Mouse (Mus musculus): ENCODE data around the gene Heyl. TPM values are rescaled to one million over a fixed set of nuclear protein-coding genes. Genes with fewer than 3 reads are reported as not detected.

The Heyl gene
- total and polyA plus RNA-seq, 3 experiments: 0.05 TPM; not detected in 2

GRCm38 (mm10) chr4:123295516-123296147, 62.3 kb downstream of the Heyl start:
- DNase-seq (ENCODE audit: low spot score): no peak
- H3K4me1 ChIP-seq (ENCODE audit: insufficient read depth, low read depth, low read length): peaks cover 47% of the 10 kb centered on the region
- no peaks in the 10 kb centered on the region for H3K9me3 ChIP-seq (replicated peaks)
- H3K4me3 ChIP-seq (ENCODE audit: low read depth, low read length): no peak overlapping the region
- H3K36me3 ChIP-seq (replicated peaks): peaks cover 98% of the 10 kb centered on the region
- no peak for ATAC-seq (ENCODE audit: extremely low read depth, insufficient number of reproducible peaks, low FRiP score, poor library complexity, severe bottlenecking)
- H3K27me3 ChIP-seq (ENCODE audit: insufficient read depth, low read length): no peaks in the 10 kb centered on the region
- TF ChIP-seq GATA2 (IDR thresholded peaks at IDR 0.05; ENCODE audit: borderline replicate concordance, low read depth, low read length): no peak
- TF ChIP-seq GATA1 (IDR thresholded peaks at IDR 0.05; ENCODE audit: borderline replicate concordance, low read length): no peak
- TF ChIP-seq CTCF (IDR thresholded peaks at IDR 0.05; ENCODE audit: low read depth, low read length): no peak
- no peak for TF ChIP-seq TAL1 (conservative IDR thresholded peaks at IDR 0.05; ENCODE audit: low read depth, low read length)
- no peak for TF ChIP-seq POLR2AphosphoS5 (IDR thresholded peaks at IDR 0.05; ENCODE audit: insufficient replicate concordance, low read depth, low read length)

GRCm38 (mm10) chr4:123296148-123296534, 62.8 kb downstream of the Heyl start:
- Histone ChIP-seq H3K27me3 (ENCODE audit: insufficient read depth, low read length) (no peaks in the 10 kb centered on the region), H3K4me3 (ENCODE audit: low read depth, low read length) (no peak overlapping the region), H3K9me3 (replicated peaks) (no peaks in the 10 kb centered on the region), H3K36me3 (replicated peaks) (peaks cover 95% of the 10 kb centered on the region), H3K4me1 (ENCODE audit: insufficient read depth, low read depth, low read length) (peaks cover 42% of the 10 kb centered on the region)
- DNase-seq (ENCODE audit: low spot score) (no peak), ATAC-seq (ENCODE audit: extremely low read depth, insufficient number of reproducible peaks, low FRiP score, poor library complexity, severe bottlenecking) (no peak)
- TF ChIP-seq TAL1 (conservative IDR thresholded peaks at IDR 0.05; ENCODE audit: low read depth, low read length) (no peak), GATA2 (IDR thresholded peaks at IDR 0.05; ENCODE audit: borderline replicate concordance, low read depth, low read length) (no peak), GATA1 (IDR thresholded peaks at IDR 0.05; ENCODE audit: borderline replicate concordance, low read length) (no peak), POLR2AphosphoS5 (IDR thresholded peaks at IDR 0.05; ENCODE audit: insufficient replicate concordance, low read depth, low read length) (no peak), CTCF (IDR thresholded peaks at IDR 0.05; ENCODE audit: low read depth, low read length) (no peak)

GRCm38 (mm10) chr4:123297195-123297960, 64.0 kb downstream of the Heyl start:
- Histone ChIP-seq H3K36me3 (replicated peaks) (peaks cover 92% of the 10 kb centered on the region), H3K27me3 (ENCODE audit: insufficient read depth, low read length) (no peaks in the 10 kb centered on the region), H3K4me1 (ENCODE audit: insufficient read depth, low read depth, low read length) (peaks cover 34% of the 10 kb centered on the region), H3K4me3 (ENCODE audit: low read depth, low read length) (no peak overlapping the region), H3K9me3 (replicated peaks) (no peaks in the 10 kb centered on the region)
- DNase-seq (ENCODE audit: low spot score) (no peak), ATAC-seq (ENCODE audit: extremely low read depth, insufficient number of reproducible peaks, low FRiP score, poor library complexity, severe bottlenecking) (no peak)
- no peak for TF ChIP-seq TAL1 (conservative IDR thresholded peaks at IDR 0.05; ENCODE audit: low read depth, low read length)
- TF ChIP-seq GATA2 (IDR thresholded peaks at IDR 0.05; ENCODE audit: borderline replicate concordance, low read depth, low read length): no peak
- TF ChIP-seq CTCF (IDR thresholded peaks at IDR 0.05; ENCODE audit: low read depth, low read length): no peak

- ATAC-seq (ENCODE audit: extremely low read depth, insufficient number of reproducible peaks, low FRiP score, poor library complexity, severe bottlenecking) (no peak), DNase-seq (ENCODE audit: low spot score) (no peak)
- peaks cover 3% of the 10 kb centered on the region for H3K9me3 ChIP-seq (replicated peaks)
- peaks cover 32% of the 10 kb centered on the region for H3K4me1 ChIP-seq (ENCODE audit: insufficient read depth, low read depth, low read length)
- H3K36me3 ChIP-seq (replicated peaks): peaks cover 92% of the 10 kb centered on the region
- H3K4me3 ChIP-seq (ENCODE audit: low read depth, low read length): no peak overlapping the region
- TF ChIP-seq GATA2 (IDR thresholded peaks at IDR 0.05; ENCODE audit: borderline replicate concordance, low read depth, low read length): no peak
- no peaks in the 10 kb centered on the region for H3K27me3 ChIP-seq (ENCODE audit: insufficient read depth, low read length)
Measured at GRCm38 (mm10) chr4:123298226-123298625, 64.9 kb downstream of the Heyl start.

GRCm38 (mm10) chr4:123298980-123299670, 65.8 kb downstream of the Heyl start:
- DNase-seq (ENCODE audit: low spot score) (no peak), ATAC-seq (ENCODE audit: extremely low read depth, insufficient number of reproducible peaks, low FRiP score, poor library complexity, severe bottlenecking) (no peak)
- Histone ChIP-seq H3K4me1 (ENCODE audit: insufficient read depth, low read depth, low read length) (peaks cover 29% of the 10 kb centered on the region), H3K4me3 (ENCODE audit: low read depth, low read length) (no peak overlapping the region), H3K9me3 (replicated peaks) (peaks cover 12% of the 10 kb centered on the region), H3K27me3 (ENCODE audit: insufficient read depth, low read length) (no peaks in the 10 kb centered on the region), H3K36me3 (replicated peaks) (peaks cover 92% of the 10 kb centered on the region)
- TF ChIP-seq GATA1 (IDR thresholded peaks at IDR 0.05; ENCODE audit: borderline replicate concordance, low read length): no peak
- TF ChIP-seq POLR2AphosphoS5 (IDR thresholded peaks at IDR 0.05; ENCODE audit: insufficient replicate concordance, low read depth, low read length): no peak
- TF ChIP-seq CTCF (IDR thresholded peaks at IDR 0.05; ENCODE audit: low read depth, low read length): no peak
- no peak for TF ChIP-seq GATA2 (IDR thresholded peaks at IDR 0.05; ENCODE audit: borderline replicate concordance, low read depth, low read length)
- TF ChIP-seq TAL1 (conservative IDR thresholded peaks at IDR 0.05; ENCODE audit: low read depth, low read length): no peak

Other genes starting within 250 kb of the Heyl start
- gene Mycl, start 237.9 kb upstream of the Heyl start, total RNA-seq (2014; fragmentation: Nextera tagmentation): not detected in 2 replicates
- 0.11 TPM in 1 of 2 replicates, not detected in the other for gene Mycl, start 237.9 kb upstream of the Heyl start, total RNA-seq (2017)
- gene Mycl, start 237.9 kb upstream of the Heyl start, polyA plus RNA-seq (2012): not detected in 2 replicates
- 23.6 and 24.4 TPM in 2 replicates for gene Trit1, start 217.0 kb upstream of the Heyl start, total RNA-seq (2014; fragmentation: Nextera tagmentation)
- 24.4 and 26.4 TPM in 2 replicates for gene Trit1, start 217.0 kb upstream of the Heyl start, total RNA-seq (2017)
- 2.8 and 3.2 TPM in 2 replicates for gene Trit1, start 217.0 kb upstream of the Heyl start, polyA plus RNA-seq (2012)
- gene Bmp8b, start 128.4 kb upstream of the Heyl start, total RNA-seq (2014; fragmentation: Nextera tagmentation): not detected in 2 replicates
- gene Bmp8b, start 128.4 kb upstream of the Heyl start, total RNA-seq (2017): 0.05 TPM in 1 of 2 replicates, not detected in the other
- gene Bmp8b, start 128.4 kb upstream of the Heyl start, polyA plus RNA-seq (2012): not detected in 2 replicates
- gene Oxct2b, start 117.3 kb upstream of the Heyl start, total RNA-seq (2014; fragmentation: Nextera tagmentation): not detected in 2 replicates
- gene Oxct2b, start 117.3 kb upstream of the Heyl start, total RNA-seq (2017): not detected in 2 replicates
- gene Oxct2b, start 117.3 kb upstream of the Heyl start, polyA plus RNA-seq (2012): 0.02 TPM in 1 of 2 replicates, not detected in the other
- gene Ppie, start 93.6 kb upstream of the Heyl start, total RNA-seq (2014; fragmentation: Nextera tagmentation): 39.3 and 43.7 TPM in 2 replicates
- 70.7 and 78.8 TPM in 2 replicates for gene Ppie, start 93.6 kb upstream of the Heyl start, total RNA-seq (2017)
- 10.3 and 17.3 TPM in 2 replicates for gene Ppie, start 93.6 kb upstream of the Heyl start, polyA plus RNA-seq (2012)
- not detected in 2 replicates for gene Hpcal4, start 50.3 kb upstream of the Heyl start, total RNA-seq (2014; fragmentation: Nextera tagmentation)
- gene Hpcal4, start 50.3 kb upstream of the Heyl start, total RNA-seq (2017): 0.12 TPM in 1 of 2 replicates, not detected in the other
- not detected in 2 replicates for gene Hpcal4, start 50.3 kb upstream of the Heyl start, polyA plus RNA-seq (2012)
- not detected in 2 replicates for gene Nt5c1a, start 32.1 kb upstream of the Heyl start, total RNA-seq (2014; fragmentation: Nextera tagmentation)
- not detected in 2 replicates for gene Nt5c1a, start 32.1 kb upstream of the Heyl start, total RNA-seq (2017)
- not detected in 2 replicates for gene Nt5c1a, start 32.1 kb upstream of the Heyl start, polyA plus RNA-seq (2012)
- 328 and 335 TPM in 2 replicates for gene Pabpc4, start 28.8 kb downstream of the Heyl start, total RNA-seq (2014; fragmentation: Nextera tagmentation)
- gene Pabpc4, start 28.8 kb downstream of the Heyl start, total RNA-seq (2017): 103 and 112 TPM in 2 replicates
- 1,118 and 1,562 TPM in 2 replicates for gene Pabpc4, start 28.8 kb downstream of the Heyl start, polyA plus RNA-seq (2012)
- gene Oxct2a, start 90.1 kb downstream of the Heyl start, total RNA-seq (2014; fragmentation: Nextera tagmentation): not detected in 2 replicates
- gene Oxct2a, start 90.1 kb downstream of the Heyl start, total RNA-seq (2017): 0.33 TPM in 1 of 2 replicates, not detected in the other
- not detected in 2 replicates for gene Oxct2a, start 90.1 kb downstream of the Heyl start, polyA plus RNA-seq (2012)
- not detected in 2 replicates for gene Bmp8a, start 109.7 kb downstream of the Heyl start, total RNA-seq (2014; fragmentation: Nextera tagmentation)
- gene Bmp8a, start 109.7 kb downstream of the Heyl start, total RNA-seq (2017): 0.05 TPM in 1 of 2 replicates, not detected in the other
- 0.02 and 0.10 TPM in 2 replicates for gene Bmp8a, start 109.7 kb downstream of the Heyl start, polyA plus RNA-seq (2012)

All from G1E (cell line).